Mouse (Mus musculus) liver, embryonic 14.5 days (tissue): ENCODE data around the gene Ahnak.

Source experiments
- CTCF ChIP-seq: IDR thresholded peaks from 2 replicates; pipeline ENCODE4 v1.5.1; 2016; ENCODE audit warnings: antibody characterized with exemption, low read depth, control low read depth
- EP300 ChIP-seq: IDR thresholded peaks from 2 replicates; pipeline ENCODE4 v1.6.1; 2016; ENCODE audit warnings: antibody characterized with exemption, low read depth

- TF ChIP-seq EP300 (no peak), CTCF (no peak)
Measured at GRCm38 (mm10) chr19:9076035-9076434, 87.0 kb downstream of the Ahnak start.
